In the genomic region with DNA sequence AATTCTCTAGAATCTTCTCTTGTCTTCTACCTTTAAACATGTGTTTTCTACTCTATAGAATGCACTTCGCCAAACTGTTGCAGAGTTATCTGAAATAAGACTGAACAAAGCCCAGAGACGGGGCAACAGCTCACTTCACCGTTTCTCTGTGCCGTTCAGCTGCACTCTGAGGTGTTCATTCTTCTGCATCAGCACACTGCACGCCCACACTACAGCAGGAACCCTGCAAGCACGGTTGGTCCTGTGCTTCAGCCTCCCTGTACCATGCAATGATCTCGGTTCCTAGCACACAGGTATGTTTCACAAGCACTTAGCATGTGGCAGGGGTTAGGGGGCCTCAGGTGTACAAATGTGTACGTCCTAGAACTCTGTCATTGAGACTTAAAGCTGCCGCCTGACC, we compare ENCODE assay signal across 14 mouse cellular contexts. TPM values are rescaled to one million over a fixed set of nuclear protein-coding genes. Genes with fewer than 3 reads are reported as not detected.
DNase-seq lines count a peak whose midpoint lies in the region; ATAC-seq and TF ChIP-seq lines count a peak whose summit lies in the region.
"Had no signal": no experiment of that assay in that cellular context is flagged by ENCODE, and none has a peak within 500 bp of the region (broad histone marks: within the 10 kb centered on the region; RNA-seq: fewer than 3 reads in every experiment).

No protein-coding gene starts in this region.

- H3K27ac ChIP-seq in gastrocnemius, adult 2 months = peak overlapping the region; percentile 77
- H3K27ac ChIP-seq in left cerebral cortex, adult 2 months = peak overlapping the region; percentile 2; the same call in 1 of the 2 replicates
- H3K27ac ChIP-seq: forebrain, embryonic 15.5 days; limb, embryonic 13.5 days; midbrain, embryonic 10.5 days had no signal

- ATAC-seq in activated CD4-positive, CD25-positive, alpha-beta regulatory T cell, adult 4 months = peak; percentile 18
- peak; percentile 37; the same call in 1 of the 2 replicates for ATAC-seq in megakaryocyte-erythroid progenitor cell, adult 5-6 weeks (replicated peaks; ENCODE audit: low FRiP score, low TSS enrichment, poor library complexity, severe bottlenecking)
- ATAC-seq: forebrain, embryonic 15.5 days had no signal

- DNase-seq in gastrocnemius, adult 2 months = no peak
- DNase-seq in gastrocnemius, postnatal 36 days = no peak
- DNase-seq in left cerebral cortex, adult 2 months (ENCODE audit: extremely low spot score in 1 of 2, low spot score in 2 of 2) = no peak
- DNase-seq in left cerebral cortex, adult 18-20 months (ENCODE audit: low spot score in 2 of 2) = no peak
- DNase-seq in urinary bladder, postnatal 36 days (ENCODE audit: low spot score in 2 of 2) = no peak
- DNase-seq in cerebellum, postnatal 25 days = no peak
- DNase-seq: adrenal gland, postnatal 10 days; cerebellum, adult 11 months; retina, postnatal 1 day had no signal

- no peak for TF ChIP-seq CTCF in gastrocnemius, adult 2 months (IDR thresholded peaks at IDR 0.05)
- TF ChIP-seq CTCF in left cerebral cortex, adult 2 months (IDR thresholded peaks at IDR 0.05) = no peak

- peak overlapping the region; percentile 42 for H3K4me3 ChIP-seq in gastrocnemius, adult 2 months
- no peak overlapping the region for H3K4me3 ChIP-seq in left cerebral cortex, adult 2 months
- H3K4me3 ChIP-seq: forebrain, embryonic 15.5 days; limb, embryonic 13.5 days; midbrain, embryonic 10.5 days had no signal

- intact Hi-C loops in gastrocnemius, adult 2 months (cut with DNase I) = loop anchor here (5.0 kb wide), 1 partner anchor 34 kb away; the partner anchor contains the start of gene Rapgef2
- intact Hi-C loops in gastrocnemius, postnatal 36 days (cut with DNase I) = no loop called here
- intact Hi-C loops in left cerebral cortex, adult 2 months (cut with DNase I) = loop anchor here (5.0 kb wide), 1 partner anchor 34 kb away; the partner anchor contains the start of gene Rapgef2

RNA-seq across cellular contexts. Expression of gene Rapgef2, which starts 32.9 kb away (rescaled TPM):
- 10 to 100 TPM; 13.0 to 29.3 TPM for total RNA-seq in gastrocnemius, adult 2 months (2021)
- 10 to 100 TPM; 13.6 to 16.0 TPM for total RNA-seq in gastrocnemius, postnatal 36 days (2021)
- total RNA-seq in left cerebral cortex, adult 2 months (2021) = 100 to 1,000 TPM; 122 to 130 TPM
- 100 to 1,000 TPM; 121 to 129 TPM for total RNA-seq in left cerebral cortex, adult 18-20 months (2021)
- polyA plus RNA-seq in activated CD4-positive, CD25-positive, alpha-beta regulatory T cell, adult 4 months (2017; shearing (Covaris generic)) = 1 to 10 TPM; 4.3 to 5.8 TPM
- 5.4 and 8.1 TPM in 2 replicates for total RNA-seq in megakaryocyte-erythroid progenitor cell, adult 5-6 weeks (2014; fragmentation: Nextera tagmentation)
- 8.3 and 11.2 TPM in 2 replicates for total RNA-seq in megakaryocyte-erythroid progenitor cell, adult 5-6 weeks (2017)

Comparison
In these comparisons a context has a peak if more than half of its experiments do, and no peak if none do; other contexts are left out.
1. RNA of gene Rapgef2, which starts 32.9 kb away (total RNA-seq): 122 to 130 TPM in left cerebral cortex, adult 2 months and 121 to 129 TPM in left cerebral cortex, adult 18-20 months; 13.0 to 29.3 TPM in gastrocnemius, adult 2 months, 13.6 to 16.0 TPM in gastrocnemius, postnatal 36 days and 5.4 to 11.2 TPM in megakaryocyte-erythroid progenitor cell, adult 5-6 weeks; every median in the first group is over 4 times any median in the second.